Mouse (Mus musculus) frontal cortex, postnatal 36 days (tissue): ENCODE measurements around the gene Gm20741.

Experiments used
- DNase-seq, 2 experiments: peaks; one replicate each; pipeline ENCODE4 v3.0.0; 2022; ENCODE audit warnings: low spot score in 2 of 2

Gene Gm20741

DNA sequence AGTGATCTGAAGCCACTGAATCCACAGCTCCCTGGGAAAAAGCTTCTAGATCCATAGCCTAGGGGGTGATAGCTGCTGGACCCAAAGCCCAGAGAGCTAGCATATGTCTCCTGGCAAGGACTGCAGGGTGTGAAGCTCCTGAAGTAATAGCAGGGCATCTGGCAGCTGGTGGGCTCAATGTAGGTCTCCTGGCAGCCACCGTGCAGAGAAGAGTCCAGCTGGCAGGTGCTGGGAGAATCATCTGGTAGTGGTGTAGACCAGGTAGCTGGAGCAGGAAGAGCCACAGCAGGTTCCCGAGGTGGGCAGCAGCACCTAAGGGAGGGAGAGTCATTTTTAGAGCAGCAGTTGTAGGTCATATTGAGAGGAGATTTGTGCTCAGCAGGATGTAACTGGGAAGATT is at the start of gene Gm20741:
Gene Gm20741, minus strand, starts transcription at position 394 of the 400 bp plus-strand sequence.
- DNase-seq = no peak

GRCm38 (mm10) chr16:88851450-88851849 is 39.4 kb upstream of the Gm20741 start:
- no peak for DNase-seq

DNA sequence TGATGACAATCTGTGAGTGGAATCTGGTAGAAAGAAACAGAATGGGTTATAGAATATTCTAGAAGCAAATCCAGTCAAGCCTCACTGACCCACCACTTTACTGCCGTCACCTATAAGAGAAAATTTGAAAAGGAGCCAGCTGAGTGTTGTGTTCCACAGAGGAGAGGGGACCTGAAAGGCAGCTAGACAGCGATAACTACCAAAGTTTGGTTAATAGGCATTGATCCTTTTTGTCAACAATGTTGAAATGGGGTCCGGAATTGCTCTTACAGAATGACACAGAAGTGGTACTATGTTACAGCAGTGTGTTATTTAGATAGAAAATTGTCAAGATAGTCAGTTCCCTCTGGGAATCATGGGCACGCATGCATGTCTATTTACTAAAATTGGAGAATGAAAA is 36.5 kb upstream of the Gm20741 start:
- no peak for DNase-seq

GRCm38 (mm10) chr16:88847363-88847762 is 35.3 kb upstream of the Gm20741 start:
- DNase-seq = no peak

DNA sequence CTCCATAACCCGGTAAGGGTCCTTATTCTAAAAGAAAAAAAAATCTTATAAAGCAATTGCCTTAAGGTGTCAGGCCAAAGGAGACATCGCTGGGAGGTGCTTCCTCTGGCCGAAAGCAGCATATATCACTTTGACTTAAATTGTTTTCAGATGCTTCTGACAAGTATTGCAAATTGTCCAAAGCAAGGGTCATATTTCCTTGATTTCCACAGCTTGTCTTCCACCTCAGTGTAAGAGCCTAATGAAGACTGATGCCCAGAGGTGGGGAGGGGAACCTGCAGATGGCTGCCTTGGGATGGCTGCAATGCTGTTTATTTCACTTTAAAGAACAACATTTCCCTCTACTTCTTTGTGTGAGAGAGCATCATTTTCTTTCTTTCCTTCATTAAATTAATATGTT is 15.0 kb upstream of the Gm20741 start:
- no peak for DNase-seq

DNA sequence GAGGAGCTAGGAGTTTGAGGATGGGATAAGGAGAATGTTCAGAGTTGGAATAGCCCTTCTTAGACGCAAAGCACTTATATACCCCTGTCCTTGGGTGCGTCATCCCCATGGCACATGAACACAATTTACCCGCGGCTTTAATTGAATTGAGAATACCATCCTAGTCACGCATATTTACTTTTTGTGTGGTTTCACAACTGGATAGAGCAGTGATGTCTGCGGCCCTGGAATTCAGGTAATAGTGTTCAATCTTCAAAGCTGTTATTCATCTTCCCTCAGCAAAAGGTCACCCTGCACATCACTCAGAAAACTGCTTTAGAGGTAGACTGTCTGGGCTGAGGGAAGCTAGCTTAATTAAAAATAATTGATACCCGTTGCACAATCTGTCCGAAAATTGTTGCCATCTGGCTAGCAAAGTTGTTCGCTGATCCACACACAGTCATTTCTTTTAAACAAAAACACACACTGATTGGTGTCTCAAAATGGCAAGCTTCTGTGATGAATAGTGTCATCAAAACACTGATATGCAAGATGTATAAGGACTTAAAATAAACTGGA is 14.2 kb upstream of the Gm20741 start, which contains the start of gene Krtap14:
Gene Krtap14, minus strand, starts transcription at position 51 of the 558 bp plus-strand sequence.
- DNase-seq = no peak

DNA sequence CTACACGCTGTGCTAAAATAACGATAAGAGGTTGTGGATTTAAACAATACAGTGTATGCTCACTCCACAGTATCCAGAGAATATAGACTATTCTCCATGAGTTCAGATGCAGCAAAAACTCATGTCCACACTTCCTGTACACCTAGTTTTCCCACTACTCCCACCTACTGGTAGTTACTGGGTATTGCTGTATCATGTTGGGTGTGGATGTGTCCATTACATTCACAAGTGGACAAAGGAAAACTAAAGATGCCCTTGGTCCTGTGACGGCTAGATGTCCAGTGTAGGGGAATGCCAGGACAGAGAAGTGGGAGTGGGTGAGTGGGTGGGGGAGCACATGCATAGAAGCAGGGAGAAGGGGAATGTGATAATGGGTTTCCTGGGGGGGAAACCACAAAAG is 11.7 kb upstream of the Gm20741 start:
- peak in 1 of 2 experiments; percentile 11 for DNase-seq

GRCm38 (mm10) chr16:88820066-88820465 is 8.0 kb upstream of the Gm20741 start, which contains the start of gene Krtap15:
Krtap15 (plus strand) TSS chr16:88820215.
- no peak for DNase-seq

DNA sequence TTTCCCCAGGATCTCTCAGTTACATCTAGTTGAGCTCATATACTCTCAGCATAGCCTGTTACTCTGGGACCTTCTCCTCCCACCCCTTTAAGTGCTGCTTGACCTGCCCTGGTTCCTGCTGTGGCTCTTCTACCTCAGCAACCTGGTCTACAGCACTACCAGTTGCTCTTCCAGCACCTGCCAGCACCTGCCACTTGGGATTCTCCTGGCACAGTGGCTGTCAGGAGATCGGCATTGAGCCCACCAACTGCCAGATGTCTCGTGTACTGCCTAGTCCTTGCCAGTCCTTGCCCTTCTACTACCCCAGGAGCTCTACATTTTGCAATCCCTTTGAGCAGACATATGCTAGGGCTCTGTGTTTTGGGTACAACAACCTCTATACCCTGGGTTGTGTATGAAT is 25.2 kb downstream of the Gm20741 start:
- DNase-seq = no peak

DNA sequence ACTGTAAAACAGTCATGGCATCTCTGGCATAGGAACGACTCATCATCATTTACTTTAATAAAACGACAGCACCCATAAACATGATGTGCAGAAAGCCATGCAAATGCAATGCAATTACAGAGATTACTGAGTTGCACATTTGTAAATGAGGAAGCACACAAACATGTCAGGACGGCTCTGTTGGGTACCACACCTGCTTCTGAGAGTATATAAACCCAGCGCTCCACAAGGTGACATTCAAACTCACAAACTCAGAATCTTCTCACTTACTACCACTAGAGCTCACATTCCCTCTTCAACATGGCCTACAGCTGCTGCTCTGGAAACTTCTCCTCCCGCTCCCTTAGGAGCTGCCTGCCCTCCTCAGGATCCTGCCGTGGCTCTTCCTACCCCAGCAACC is 34.4 kb downstream of the Gm20741 start, which contains the start of gene Gm5965:
Gene Gm5965, plus strand, starts transcription at position 301 of the 400 bp plus-strand sequence.
- DNase-seq = no peak

DNA sequence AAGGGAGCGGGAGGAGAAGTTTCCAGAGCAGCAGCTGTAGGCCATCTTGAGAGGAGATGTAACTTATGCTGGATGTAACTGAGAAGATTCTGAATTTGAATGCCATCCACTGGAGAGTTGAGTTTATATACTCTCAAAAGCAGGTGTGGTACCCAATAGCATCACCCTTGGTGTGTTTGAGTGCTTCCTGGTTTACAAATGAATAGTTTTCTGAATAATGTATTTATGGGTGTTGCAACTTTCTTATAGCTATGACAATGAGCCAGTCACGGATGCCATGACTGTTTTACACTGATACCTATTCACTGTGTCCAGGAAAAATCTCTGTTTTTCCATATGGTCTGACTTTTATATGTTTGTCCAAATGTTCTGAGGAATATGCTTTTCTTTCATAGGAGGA is 37.9 kb downstream of the Gm20741 start, which contains the start of gene 2310057N15Rik:
Gene 2310057N15Rik, minus strand, starts transcription at position 101 of the 400 bp plus-strand sequence.
- no peak for DNase-seq
